Mouse (Mus musculus) testis, adult 2 months (tissue): ENCODE measurements around the gene Cyp2d9.

Source experiments
- CTCF ChIP-seq: fragments of 200-500 bp; IDR thresholded peaks from 2 replicates; pipeline ENCODE4 v1.5.1; 2012; ENCODE audit warnings: low read depth, mild to moderate bottlenecking, inconsistent platforms, low read length, moderate library complexity; ENCODE audit not compliant: control insufficient read depth, insufficient read depth, insufficient replicate concordance
- POLR2A ChIP-seq: fragments of 200-500 bp; IDR thresholded peaks from 2 replicates; pipeline ENCODE4 v1.6.1; 2012; ENCODE audit warnings: low read depth, mild to moderate bottlenecking, inconsistent platforms, low read length, moderate library complexity; ENCODE audit not compliant: control insufficient read depth

DNA sequence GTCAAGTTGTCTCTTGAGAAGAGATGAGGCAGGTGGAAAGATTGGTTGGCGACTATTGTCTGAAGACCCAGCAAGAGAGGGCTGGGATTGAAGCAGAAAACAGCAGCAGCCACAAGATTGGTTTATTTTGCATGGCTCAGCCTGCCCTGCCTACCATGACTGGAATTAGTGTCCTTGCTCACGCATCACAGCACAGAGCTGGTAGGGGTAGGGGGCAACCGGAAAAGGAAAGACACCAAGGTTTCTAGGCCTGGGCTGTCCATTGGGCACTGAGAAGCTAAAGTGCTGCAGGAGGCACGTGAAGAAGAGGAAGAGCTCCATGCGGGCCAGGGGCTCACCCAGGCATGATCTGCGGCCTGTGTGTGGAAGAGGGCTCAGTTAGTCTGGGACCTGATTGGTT, 30.5 kb upstream of the Cyp2d9 start:
- TF ChIP-seq POLR2A, result no peak
- no peak for TF ChIP-seq CTCF
